Mouse (Mus musculus): ENCODE measurements around the gene Sf3b1. TPM values are rescaled to one million over a fixed set of nuclear protein-coding genes. Genes with fewer than 3 reads are reported as not detected.
"Not testable (repeated sequence)": the region's sequence is repeated elsewhere in the genome, so short reads cannot be mapped to it uniquely, and the experiment has no call there.

Sf3b1 gene
- polyA plus RNA-seq, 1 experiment from 2014 or later: 149 TPM

DNA sequence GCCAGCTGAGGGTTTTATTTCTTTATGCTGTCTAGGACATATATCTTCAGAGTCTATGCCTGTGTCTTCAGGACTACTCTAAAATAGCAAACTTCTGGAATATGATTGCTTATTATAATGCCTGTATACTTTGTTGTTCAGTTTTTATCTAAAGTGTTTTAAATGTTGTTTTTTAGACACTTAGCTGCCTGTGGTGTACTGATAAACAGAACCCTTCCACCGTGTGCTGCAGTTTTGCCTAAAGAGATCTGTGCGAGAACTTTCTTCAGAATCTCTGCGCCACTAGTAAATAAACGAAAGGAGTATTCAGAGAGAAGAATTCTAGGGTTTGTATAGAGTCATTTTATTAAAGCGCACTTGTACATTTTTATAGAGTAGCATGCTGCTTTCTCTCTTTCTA lies 33.8 kb upstream of the Sf3b1 start:
- H3K4me1 ChIP-seq (replicated peaks; ENCODE audit: control insufficient read depth, insufficient read depth, low read length): no peaks in the 10 kb centered on the region
- H3K9me3 ChIP-seq (ENCODE audit: control insufficient read depth): no peaks in the 10 kb centered on the region
- H3K27me3 ChIP-seq (replicated peaks; ENCODE audit: control insufficient read depth, insufficient read depth, low read length): no peaks in the 10 kb centered on the region
- 89% methylated on average over 5 of the region's 5 CpGs for WGBS
- peaks cover 15% of the 10 kb centered on the region for H3K36me3 ChIP-seq (ENCODE audit: control insufficient read depth, insufficient read depth)
- ATAC-seq: no peak
- no peak for TF ChIP-seq CTCF (IDR thresholded peaks at IDR 0.05; ENCODE audit: low read depth)
- H3K9ac ChIP-seq (ENCODE audit: low read depth, low read length): no peak overlapping the region
- no peak overlapping the region for H3K4me3 ChIP-seq (ENCODE audit: low read depth, low read length)
- no peak overlapping the region for H3K4me2 ChIP-seq (replicated peaks; ENCODE audit: low read depth)
- no peak overlapping the region for H3K27ac ChIP-seq (ENCODE audit: low read depth, low read length)

DNA sequence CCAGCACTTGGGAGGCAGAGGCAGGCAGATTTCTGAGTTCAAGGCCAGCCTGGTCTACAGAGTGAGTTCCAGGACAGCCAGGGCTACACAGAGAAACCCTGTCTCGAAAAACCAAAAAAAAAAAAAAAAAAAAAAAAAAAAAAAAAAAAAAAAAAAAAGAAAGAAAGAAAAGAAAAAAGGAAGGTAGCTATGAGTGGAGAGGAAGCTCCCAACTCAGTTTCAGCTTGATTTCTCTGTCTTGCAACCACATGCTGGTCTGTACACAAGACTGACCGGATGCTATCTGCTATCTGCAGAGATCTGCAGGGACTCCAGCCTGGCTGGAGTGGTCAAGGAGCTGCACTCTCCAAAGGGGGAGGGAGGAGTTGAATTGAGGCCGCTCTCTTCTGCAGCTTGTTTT lies 31.1 kb upstream of the Sf3b1 start:
- not testable (repeated sequence) for H3K9me3 ChIP-seq (ENCODE audit: control insufficient read depth); H3K27me3 ChIP-seq (replicated peaks; ENCODE audit: control insufficient read depth, insufficient read depth, low read length); H3K27ac ChIP-seq (ENCODE audit: low read depth, low read length); H3K9ac ChIP-seq (ENCODE audit: low read depth, low read length); H3K4me2 ChIP-seq (replicated peaks; ENCODE audit: low read depth); H3K4me3 ChIP-seq (ENCODE audit: low read depth, low read length); H3K4me1 ChIP-seq (replicated peaks; ENCODE audit: control insufficient read depth, insufficient read depth, low read length); ATAC-seq
- H3K36me3 ChIP-seq (ENCODE audit: control insufficient read depth, insufficient read depth): peaks cover 12% of the 10 kb centered on the region; the same call in 1 of the 2 replicates
- WGBS: 94% methylated on average over 2 of the region's 3 CpGs

GRCm38 (mm10) chr1:55055322-55056115 lies 28.2 kb upstream of the Sf3b1 start:
- WGBS: 85% methylated on average over 5 of the region's 5 CpGs

GRCm38 (mm10) chr1:55053596-55053995 lies 26.3 kb upstream of the Sf3b1 start:
- Histone ChIP-seq H3K4me2 (replicated peaks; ENCODE audit: low read depth) (peak overlapping the region; percentile 76), H3K27me3 (replicated peaks; ENCODE audit: control insufficient read depth, insufficient read depth, low read length) (no peaks in the 10 kb centered on the region), H3K27ac (ENCODE audit: low read depth, low read length) (peak overlapping the region; percentile 95; the same call in 1 of the 2 replicates), H3K36me3 (ENCODE audit: control insufficient read depth, insufficient read depth) (peaks cover 5% of the 10 kb centered on the region; the same call in 1 of the 2 replicates), H3K9ac (ENCODE audit: low read depth, low read length) (peak overlapping the region; percentile 74; the same call in 1 of the 2 replicates), H3K4me1 (replicated peaks; ENCODE audit: control insufficient read depth, insufficient read depth, low read length) (0 out of 2 replicates have a peak, but pooled peaks cover 4% of the 10 kb centered on the region), H3K4me3 (ENCODE audit: low read depth, low read length) (peak overlapping the region; percentile 71), H3K9me3 (ENCODE audit: control insufficient read depth) (0 out of 2 replicates have a peak, but pooled peaks cover 3% of the 10 kb centered on the region)
- 57% methylated on average over 4 of the region's 4 CpGs for WGBS
- no peak for TF ChIP-seq CTCF (IDR thresholded peaks at IDR 0.05; ENCODE audit: low read depth)
- ATAC-seq: no peak

More at GRCm38 (mm10) chr1:55055322-55056115, 28.2 kb upstream of the Sf3b1 start:
- no peaks in the 10 kb centered on the region for H3K9me3 ChIP-seq (ENCODE audit: control insufficient read depth)
- H3K4me2 ChIP-seq (replicated peaks; ENCODE audit: low read depth): no peak overlapping the region
- no peaks in the 10 kb centered on the region for H3K27me3 ChIP-seq (replicated peaks; ENCODE audit: control insufficient read depth, insufficient read depth, low read length)
- H3K4me1 ChIP-seq (replicated peaks; ENCODE audit: control insufficient read depth, insufficient read depth, low read length): 0 out of 2 replicates have a peak, but pooled peaks cover 4% of the 10 kb centered on the region
- no peak overlapping the region for H3K9ac ChIP-seq (ENCODE audit: low read depth, low read length)
- no peak for ATAC-seq
- no peak for TF ChIP-seq CTCF (IDR thresholded peaks at IDR 0.05; ENCODE audit: low read depth)
- peaks cover 5% of the 10 kb centered on the region; the same call in 1 of the 2 replicates for H3K36me3 ChIP-seq (ENCODE audit: control insufficient read depth, insufficient read depth)
- H3K27ac ChIP-seq (ENCODE audit: low read depth, low read length): no peak overlapping the region
- H3K4me3 ChIP-seq (ENCODE audit: low read depth, low read length): no peak overlapping the region

GRCm38 (mm10) chr1:55053005-55053404 lies 25.7 kb upstream of the Sf3b1 start:
- H3K36me3 ChIP-seq (ENCODE audit: control insufficient read depth, insufficient read depth): peaks cover 5% of the 10 kb centered on the region; the same call in 1 of the 2 replicates
- H3K4me2 ChIP-seq (replicated peaks; ENCODE audit: low read depth): peak overlapping the region; percentile 76
- peak overlapping the region; percentile 95 for H3K27ac ChIP-seq (ENCODE audit: low read depth, low read length)
- 0 out of 2 replicates have a peak, but pooled peaks cover 3% of the 10 kb centered on the region for H3K9me3 ChIP-seq (ENCODE audit: control insufficient read depth)
- H3K4me3 ChIP-seq (ENCODE audit: low read depth, low read length): peak overlapping the region; percentile 71
- TF ChIP-seq CTCF (IDR thresholded peaks at IDR 0.05; ENCODE audit: low read depth): peak; percentile 45
- peak; percentile 81 for ATAC-seq
- H3K27me3 ChIP-seq (replicated peaks; ENCODE audit: control insufficient read depth, insufficient read depth, low read length): no peaks in the 10 kb centered on the region
- peak overlapping the region; percentile 74 for H3K9ac ChIP-seq (ENCODE audit: low read depth, low read length)
- 0% methylated on average over 42 of the region's 42 CpGs for WGBS
- 0 out of 2 replicates have a peak, but pooled peaks cover 4% of the 10 kb centered on the region for H3K4me1 ChIP-seq (replicated peaks; ENCODE audit: control insufficient read depth, insufficient read depth, low read length)

GRCm38 (mm10) chr1:55052355-55052953 lies 25.2 kb upstream of the Sf3b1 start, which contains the start of gene Coq10b:
Gene Coq10b (plus strand): TSS chr1:55052770.
- peak; percentile 49 for TF ChIP-seq CTCF (IDR thresholded peaks at IDR 0.05; ENCODE audit: low read depth)
- Histone ChIP-seq H3K9me3 (ENCODE audit: control insufficient read depth) (0 out of 2 replicates have a peak, but pooled peaks cover 3% of the 10 kb centered on the region), H3K9ac (ENCODE audit: low read depth, low read length) (peak within 1 kb of the TSS; percentile 74), H3K36me3 (ENCODE audit: control insufficient read depth, insufficient read depth) (peaks cover 5% of the 10 kb centered on the region; the same call in 1 of the 2 replicates), H3K27me3 (replicated peaks; ENCODE audit: control insufficient read depth, insufficient read depth, low read length) (no peaks in the 10 kb centered on the region), H3K4me2 (replicated peaks; ENCODE audit: low read depth) (peak within 1 kb of the TSS; percentile 76), H3K27ac (ENCODE audit: low read depth, low read length) (peak within 1 kb of the TSS; percentile 95), H3K4me3 (ENCODE audit: low read depth, low read length) (peak within 1 kb of the TSS; percentile 71), H3K4me1 (replicated peaks; ENCODE audit: control insufficient read depth, insufficient read depth, low read length) (0 out of 2 replicates have a peak, but pooled peaks cover 4% of the 10 kb centered on the region)
- peak; percentile 100 for ATAC-seq
- WGBS: under 1% methylated on average over 44 of the region's 46 CpGs
